Mouse (Mus musculus) bone marrow, adult 2 months (tissue): ENCODE data around the gene Tnni1.

Source experiments
- CTCF ChIP-seq: fragments of 200-500 bp; IDR thresholded peaks from 2 replicates; pipeline ENCODE4 v1.5.1; 2011; ENCODE audit warnings: low read length, control low read depth; ENCODE audit not compliant: control insufficient read depth, insufficient read depth
- POLR2A ChIP-seq: fragments of 200-500 bp; IDR thresholded peaks from 2 replicates; pipeline ENCODE4 v1.6.1; 2011; ENCODE audit warnings: low read depth, mild to moderate bottlenecking, control low read depth, low read length, borderline replicate concordance; ENCODE audit not compliant: control insufficient read depth

DNA sequence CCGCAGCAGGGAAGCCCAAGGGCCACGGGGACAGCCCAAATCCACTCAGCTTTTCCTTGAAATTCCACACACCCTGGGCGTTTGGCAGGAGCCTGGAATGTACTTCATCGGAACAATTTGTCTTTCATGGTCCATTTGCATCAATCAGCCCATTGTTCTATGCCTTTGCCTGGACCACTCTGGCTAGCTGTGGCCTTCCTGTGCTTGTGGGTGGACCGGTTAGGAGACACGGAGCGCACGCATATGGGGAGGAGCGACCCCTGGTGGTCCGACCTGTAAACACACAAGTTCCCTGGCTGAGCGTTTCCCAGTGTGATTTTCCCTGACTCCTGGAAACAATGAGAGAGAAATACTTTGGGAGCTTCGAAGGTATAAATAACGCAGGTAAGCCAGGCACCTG is 2.0 kb downstream of the Tnni1 start:
- TF ChIP-seq POLR2A (no peak), CTCF (peak; percentile 92)
